Mouse (Mus musculus) macrophage (primary cell): Measurements from ENCODE around the gene Kcnip3. TPM values are rescaled to one million over a fixed set of nuclear protein-coding genes. Genes with fewer than 3 reads are reported as not detected.

ENCODE experiments used
- H3K27ac ChIP-seq: fragments of 350-480 bp; formaldehyde crosslinking; 2 replicates; pipeline ENCODE4 v1.9.0; 2021
- H3K36me3 ChIP-seq: fragments of 350-480 bp; formaldehyde crosslinking; 2 replicates; pipeline ENCODE4 v1.9.0; 2021; ENCODE audit errors: inconsistent target
- H3K4me3 ChIP-seq: fragments of 350-480 bp; formaldehyde crosslinking; 2 replicates; pipeline ENCODE4 v1.9.0; 2021; ENCODE audit errors: inconsistent target
- H3K79me2 ChIP-seq: fragments of 350-480 bp; formaldehyde crosslinking; 2 replicates; pipeline ENCODE4 v1.9.0; 2021; ENCODE audit errors: inconsistent target
- WGBS: methylation state at CpG from one replicate; pipeline ENCODE4 v1.1.7; 2026; ENCODE audit warnings: inconsistent platforms; ENCODE audit not compliant: missing documents; 5-methylcytosine and 5-hydroxymethylcytosine counted together
- polyA plus RNA-seq: library from polyadenylated mRNA; stranded (reverse); fragments of 250-400 nt; gene quantifications from 3 replicates; pipeline ENCODE4 v1.2.4, GENCODE M21; 2018; ENCODE audit warnings: inconsistent platforms

Kcnip3 gene
- polyA plus RNA-seq, 1 experiment from 2014 or later: not detected

DNA sequence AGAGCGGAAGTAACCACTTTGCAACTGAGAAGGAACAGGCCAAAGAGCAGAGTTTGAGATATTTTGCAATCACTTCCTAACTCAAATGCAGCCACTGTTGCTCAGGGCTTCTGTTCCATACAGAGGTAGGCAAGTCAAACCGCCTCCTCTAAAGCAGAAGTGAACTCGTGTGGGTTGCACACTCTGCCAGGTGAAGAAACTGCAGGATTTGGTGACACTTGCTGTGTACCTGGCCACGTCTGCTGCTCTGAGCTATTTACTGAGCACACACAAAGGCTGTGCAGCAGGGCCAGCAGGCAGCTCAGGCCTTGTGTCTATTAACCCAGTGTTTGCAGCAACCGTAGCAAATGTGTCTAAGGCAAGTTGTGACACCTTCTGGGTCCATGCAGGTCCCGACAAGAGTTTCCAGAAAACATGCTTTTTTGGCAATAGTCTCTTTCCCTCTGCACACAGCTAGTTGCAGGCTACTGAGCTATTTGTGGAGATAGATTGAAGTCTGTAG lies 15.7 kb downstream of the Kcnip3 start:
- H3K36me3 ChIP-seq: no peaks in the 10 kb centered on the region
- no peak overlapping the region for H3K27ac ChIP-seq
- H3K4me3 ChIP-seq: no peak overlapping the region
- WGBS: 14% methylated on average over 6 of the region's 6 CpGs
- H3K79me2 ChIP-seq: no peaks in the 10 kb centered on the region

GRCm38 (mm10) chr2:127505196-127505595 lies 16.7 kb downstream of the Kcnip3 start:
- no peak overlapping the region for H3K27ac ChIP-seq
- no peaks in the 10 kb centered on the region for H3K79me2 ChIP-seq
- no peaks in the 10 kb centered on the region for H3K36me3 ChIP-seq
- no peak overlapping the region for H3K4me3 ChIP-seq
- 28% methylated on average over 4 of the region's 4 CpGs for WGBS

DNA sequence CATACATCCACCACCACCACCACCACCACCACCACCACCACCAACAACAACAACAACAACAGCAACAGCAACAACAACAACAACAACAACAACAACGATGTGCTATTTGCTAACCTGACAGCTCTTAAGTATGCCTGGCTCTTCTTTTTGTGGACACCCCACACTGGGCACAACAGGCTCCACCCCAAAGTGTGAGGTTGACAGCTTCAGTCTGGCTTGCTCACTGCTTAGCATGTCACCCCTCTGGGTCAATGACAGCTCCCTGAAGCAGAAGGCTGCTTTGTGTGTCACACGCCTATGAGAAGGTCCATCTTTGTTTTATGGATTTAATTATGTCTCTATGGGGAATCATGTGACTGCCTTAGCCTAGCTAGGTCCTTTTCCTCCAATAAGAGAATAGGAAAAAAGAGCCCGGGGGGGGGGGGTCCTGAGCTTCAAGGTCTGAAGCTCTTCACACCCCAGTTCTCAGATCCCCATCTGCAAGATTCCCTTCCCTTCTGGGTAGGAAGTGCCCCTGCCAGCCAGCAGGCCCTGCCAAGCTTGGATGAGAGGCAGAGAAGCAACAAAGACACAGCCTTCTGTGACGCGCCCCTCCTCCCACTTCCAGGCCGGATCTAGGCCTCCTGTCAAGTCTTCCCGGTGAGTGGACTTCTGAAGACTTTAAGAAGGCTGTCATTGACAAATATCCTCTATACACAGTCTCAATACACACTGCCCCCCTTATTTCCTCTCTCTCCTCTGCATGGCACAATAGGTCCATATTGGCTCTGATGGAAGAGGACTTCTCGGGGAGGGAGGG lies 17.9 kb downstream of the Kcnip3 start:
- Histone ChIP-seq H3K4me3 (no peak overlapping the region), H3K27ac (no peak overlapping the region), H3K36me3 (no peaks in the 10 kb centered on the region), H3K79me2 (no peaks in the 10 kb centered on the region)
- 85% methylated on average over 8 of the region's 8 CpGs for WGBS

GRCm38 (mm10) chr2:127501061-127501460 lies 20.8 kb downstream of the Kcnip3 start:
- no peaks in the 10 kb centered on the region for H3K79me2 ChIP-seq
- no peak overlapping the region for H3K4me3 ChIP-seq
- no peak overlapping the region for H3K27ac ChIP-seq
- no peaks in the 10 kb centered on the region for H3K36me3 ChIP-seq
- WGBS: 72% methylated on average over 7 of the region's 7 CpGs

DNA sequence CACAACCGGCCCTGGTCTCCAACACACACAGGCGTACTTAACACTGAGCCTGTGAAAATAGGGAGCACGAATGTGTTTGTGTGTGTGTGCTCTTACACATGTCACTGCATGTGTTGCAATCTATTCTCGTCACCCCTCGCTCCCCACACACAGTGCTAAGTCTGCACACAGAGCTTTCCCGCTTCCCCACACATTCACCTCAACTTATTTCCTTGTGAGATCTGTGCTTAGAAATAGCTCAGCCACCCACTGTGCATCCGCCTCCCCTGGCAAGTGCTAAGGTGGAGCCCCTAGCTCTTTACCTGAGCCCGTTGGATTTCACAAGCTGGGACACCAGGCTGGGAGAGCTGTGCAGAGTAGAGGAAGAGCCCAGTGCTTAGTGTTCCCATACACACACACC lies 23.1 kb downstream of the Kcnip3 start:
- 79% methylated on average over 8 of the region's 8 CpGs for WGBS
- H3K27ac ChIP-seq: no peak overlapping the region
- no peaks in the 10 kb centered on the region for H3K36me3 ChIP-seq
- H3K4me3 ChIP-seq: no peak overlapping the region
- no peaks in the 10 kb centered on the region for H3K79me2 ChIP-seq

GRCm38 (mm10) chr2:127496321-127496720 lies 25.6 kb downstream of the Kcnip3 start:
- H3K36me3 ChIP-seq: no peaks in the 10 kb centered on the region
- WGBS: no CpG with 5 or more reads among the region's 1 CpGs

DNA sequence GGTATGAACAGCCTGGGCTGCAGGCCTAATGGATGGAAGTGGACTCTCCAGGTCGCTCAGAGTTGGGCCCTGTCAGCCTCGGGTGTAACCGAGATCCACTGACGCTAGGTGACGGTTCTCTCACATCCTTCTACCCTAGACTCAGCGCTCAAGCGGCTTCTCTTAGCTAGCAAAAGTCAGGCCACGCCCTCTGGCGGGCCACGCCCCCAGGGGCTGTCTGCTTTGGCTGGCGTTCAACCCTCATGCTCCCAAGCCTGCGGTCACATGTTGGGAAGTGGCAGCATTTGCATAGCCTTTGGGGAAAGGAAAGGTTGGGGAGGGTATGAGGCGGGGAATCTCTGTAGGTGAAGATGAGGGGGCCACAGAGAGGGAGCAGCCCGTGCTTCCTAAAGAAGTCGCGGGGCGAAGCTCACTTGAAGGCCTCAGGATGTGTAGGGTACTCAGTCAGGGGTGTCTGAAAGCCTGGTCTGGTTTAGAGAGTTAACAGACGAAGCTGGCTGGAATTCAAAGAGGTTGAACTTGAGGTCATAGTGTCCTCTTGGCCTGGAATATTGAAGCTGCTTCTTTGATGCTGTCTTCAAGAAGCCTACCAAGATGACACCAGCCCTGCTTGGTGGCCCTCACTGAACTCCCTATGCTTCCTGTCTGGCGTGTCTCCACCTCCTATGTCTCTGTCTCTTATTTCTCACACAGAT lies 37.3 kb downstream of the Kcnip3 start:
- 18% methylated on average over 19 of the region's 19 CpGs for WGBS
- H3K27ac ChIP-seq: no peak overlapping the region
- H3K79me2 ChIP-seq: no peaks in the 10 kb centered on the region
- no peak overlapping the region for H3K4me3 ChIP-seq
- H3K36me3 ChIP-seq: no peaks in the 10 kb centered on the region

More at GRCm38 (mm10) chr2:127496321-127496720, 25.6 kb downstream of the Kcnip3 start:
- Histone ChIP-seq H3K27ac (no peak overlapping the region), H3K79me2 (no peaks in the 10 kb centered on the region), H3K4me3 (no peak overlapping the region)

DNA sequence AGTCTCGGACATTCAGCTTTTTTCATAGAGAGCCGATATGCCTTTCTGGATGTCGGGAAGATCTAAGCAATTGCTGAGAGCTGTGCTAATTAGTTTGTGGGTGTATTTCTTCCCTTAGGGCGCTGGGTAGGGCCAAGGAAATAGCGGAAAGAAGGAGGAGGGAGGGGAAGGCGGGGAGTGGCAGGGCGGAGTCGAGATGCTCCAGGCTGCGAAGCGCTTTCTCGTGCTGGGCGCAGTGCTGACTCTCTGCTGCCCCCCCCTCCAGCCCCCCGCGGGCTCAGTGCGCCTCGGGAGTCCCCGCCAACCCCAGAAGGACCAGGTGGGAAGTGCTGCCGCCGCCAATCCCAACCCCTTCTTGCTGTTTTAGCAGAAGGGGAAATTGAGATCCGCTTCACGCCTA lies 38.9 kb downstream of the Kcnip3 start:
- Histone ChIP-seq H3K27ac (no peak overlapping the region), H3K36me3 (no peaks in the 10 kb centered on the region), H3K79me2 (no peaks in the 10 kb centered on the region), H3K4me3 (no peak overlapping the region; the same call in 1 of the 2 replicates)
- under 1% methylated on average over 16 of the region's 21 CpGs for WGBS

- H3K79me2 ChIP-seq: no peaks in the 10 kb centered on the region
- WGBS: 2% methylated on average over 21 of the region's 21 CpGs
- no peaks in the 10 kb centered on the region for H3K36me3 ChIP-seq
- no peak overlapping the region for H3K27ac ChIP-seq
- H3K4me3 ChIP-seq: no peak overlapping the region; the same call in 1 of the 2 replicates
These were observed 39.4 kb downstream of the Kcnip3 start for GRCm38 (mm10) chr2:127482533-127482911.

DNA sequence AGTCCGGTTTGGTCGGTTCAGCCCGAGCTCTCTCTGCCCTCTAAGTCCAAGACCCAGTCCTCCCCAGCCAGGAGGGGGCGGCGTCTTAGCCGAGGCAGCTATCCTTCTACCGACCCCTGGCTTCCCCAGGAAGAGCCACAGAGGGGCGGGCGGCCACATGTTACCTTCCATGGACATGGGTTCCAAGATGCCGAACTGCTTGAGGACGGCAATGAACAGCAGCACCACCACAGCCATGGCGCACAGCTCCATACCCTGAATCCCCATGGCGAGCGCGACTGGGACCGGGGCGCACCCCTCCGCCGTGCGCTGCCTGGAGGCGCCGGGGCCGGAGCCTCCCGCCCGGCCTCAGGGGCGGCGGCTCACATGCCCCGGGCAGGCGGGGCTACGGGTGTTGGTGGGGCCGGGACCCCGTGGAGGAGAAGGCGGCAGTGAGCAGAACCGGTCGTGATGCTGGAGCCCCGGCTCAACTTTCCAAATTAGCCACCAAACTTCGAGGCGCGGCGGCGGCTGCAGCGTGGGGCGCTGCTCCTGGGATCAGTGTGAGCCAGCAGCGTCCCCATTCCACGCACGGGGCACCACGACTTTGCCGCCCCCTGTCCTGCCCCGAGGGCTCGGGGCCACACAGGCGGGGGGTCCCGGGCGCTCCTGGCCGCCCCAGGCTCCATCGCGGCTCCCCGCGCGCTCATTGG lies 39.9 kb downstream of the Kcnip3 start:
- 3% methylated on average over 57 of the region's 59 CpGs for WGBS
- H3K36me3 ChIP-seq: no peaks in the 10 kb centered on the region
- no peak overlapping the region for H3K27ac ChIP-seq
- no peak overlapping the region for H3K4me3 ChIP-seq
- H3K79me2 ChIP-seq: no peaks in the 10 kb centered on the region

GRCm38 (mm10) chr2:127479763-127480162 lies 42.1 kb downstream of the Kcnip3 start:
- WGBS: 84% methylated on average over 10 of the region's 10 CpGs
- Histone ChIP-seq H3K36me3 (no peaks in the 10 kb centered on the region), H3K4me3 (no peak overlapping the region), H3K79me2 (no peaks in the 10 kb centered on the region), H3K27ac (no peak overlapping the region)

DNA sequence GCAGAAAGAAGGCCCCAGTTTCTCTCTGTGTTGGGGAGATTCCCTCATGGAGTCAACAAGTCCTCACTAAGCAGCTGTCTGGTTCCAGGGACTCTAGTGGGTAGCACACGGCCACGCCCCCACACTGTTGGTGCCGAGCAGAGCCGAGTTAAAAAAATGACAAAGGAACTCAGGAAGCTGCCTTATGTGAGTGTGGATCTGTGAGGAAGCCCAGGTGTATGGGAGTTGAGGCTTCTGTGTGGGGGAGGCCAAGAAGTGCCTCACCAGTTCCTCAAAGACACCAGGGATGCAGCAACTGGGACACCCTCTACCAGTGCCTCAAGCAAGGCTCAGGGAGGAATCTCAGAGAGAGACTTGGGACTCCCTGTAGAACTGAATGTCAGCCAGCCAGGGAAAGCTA lies 42.7 kb downstream of the Kcnip3 start:
- no peaks in the 10 kb centered on the region for H3K36me3 ChIP-seq
- WGBS: 97% methylated on average over 4 of the region's 4 CpGs
- no peak overlapping the region for H3K27ac ChIP-seq
- no peak overlapping the region for H3K4me3 ChIP-seq
- H3K79me2 ChIP-seq: no peaks in the 10 kb centered on the region

DNA sequence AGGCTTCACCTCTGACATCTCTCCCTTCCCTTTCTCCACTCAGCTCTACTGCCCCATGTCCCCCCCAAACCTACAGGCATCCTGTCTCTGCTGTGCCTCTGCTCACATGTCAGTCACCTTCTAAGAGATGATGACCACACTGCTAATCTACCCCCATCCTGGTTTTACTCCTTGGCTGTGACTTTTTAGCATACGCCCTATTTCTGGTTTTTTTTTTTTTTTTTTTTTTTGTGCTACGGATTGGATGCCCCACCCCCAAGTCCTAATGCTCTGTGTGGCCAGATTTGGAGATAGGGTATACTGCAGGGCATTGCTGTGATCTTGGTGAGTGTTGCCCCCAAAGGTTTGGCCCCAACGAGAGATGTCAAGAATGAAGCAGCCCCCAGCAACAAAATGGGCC lies 49.6 kb downstream of the Kcnip3 start:
- 65% methylated on average over 3 of the region's 3 CpGs for WGBS
- no peaks in the 10 kb centered on the region for H3K79me2 ChIP-seq
- no peak overlapping the region for H3K4me3 ChIP-seq
- no peaks in the 10 kb centered on the region for H3K36me3 ChIP-seq
- H3K27ac ChIP-seq: no peak overlapping the region

- no peaks in the 10 kb centered on the region for H3K36me3 ChIP-seq
- H3K27ac ChIP-seq: no peak overlapping the region
- 93% methylated on average over 8 of the region's 8 CpGs for WGBS
- H3K79me2 ChIP-seq: no peaks in the 10 kb centered on the region
- H3K4me3 ChIP-seq: no peak overlapping the region
These were observed 50.6 kb downstream of the Kcnip3 start for GRCm38 (mm10) chr2:127471281-127471680.

DNA sequence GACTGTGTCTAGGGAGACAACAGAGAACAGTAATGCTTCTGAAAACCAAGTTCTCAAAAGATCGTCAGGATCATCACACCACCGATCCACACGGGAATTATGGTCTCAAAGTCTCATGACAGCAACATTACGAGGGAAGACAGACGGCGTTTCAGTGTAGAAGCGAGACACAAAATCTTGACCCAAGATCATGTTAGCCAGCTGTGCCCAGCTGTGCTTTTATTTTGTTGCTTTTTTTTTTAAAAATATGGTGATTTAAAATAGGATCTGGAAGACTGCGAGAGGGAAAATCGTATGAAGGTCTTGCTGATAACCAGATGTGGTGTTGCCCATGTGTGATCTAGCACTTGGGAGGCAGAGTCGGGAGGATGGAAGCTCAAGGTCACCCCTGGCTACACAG lies 51.2 kb downstream of the Kcnip3 start:
- 92% methylated on average over 10 of the region's 10 CpGs for WGBS
- H3K79me2 ChIP-seq: no peaks in the 10 kb centered on the region
- H3K4me3 ChIP-seq: no peak overlapping the region
- H3K36me3 ChIP-seq: no peaks in the 10 kb centered on the region
- no peak overlapping the region for H3K27ac ChIP-seq
